Mouse (Mus musculus): ENCODE measurements around the gene Gngt1. TPM values are rescaled to one million over a fixed set of nuclear protein-coding genes. Genes with fewer than 3 reads are reported as not detected.
A peak's percentile ranks its signal among the peaks of the same experiment; 100 is the strongest.

Gene Gngt1
- not detected in 2 replicates for polyA plus RNA-seq (2012; rRNA removed)

GRCm38 (mm10) chr6:3993492-3993891 lies at the start of gene Gngt1:
Gene Gngt1 (plus strand): TSS chr6:3993792.
- H3K36me3 ChIP-seq (ENCODE audit: control insufficient read depth, insufficient read depth, low read length): no peaks in the 10 kb centered on the region
- no peaks in the 10 kb centered on the region for H3K27me3 ChIP-seq (replicated peaks; ENCODE audit: control insufficient read depth, insufficient read depth, low read length)
- 92% methylated on average over 6 of the region's 6 CpGs for WGBS
- no peak for DNase-seq
- no peak within 1 kb of the TSS for H3K4me3 ChIP-seq (ENCODE audit: insufficient read depth, low read depth, low read length)
- TF ChIP-seq POLR2A (IDR thresholded peaks at IDR 0.05; ENCODE audit: low read depth, low read length) (no peak), CTCF (conservative IDR thresholded peaks at IDR 0.05; ENCODE audit: insufficient read depth, insufficient read length, low read depth, low read length) (no peak)
- no peaks in the 10 kb centered on the region for H3K4me1 ChIP-seq (ENCODE audit: control insufficient read depth, insufficient read depth, low read length)
- H3K27ac ChIP-seq (ENCODE audit: insufficient read depth, low read depth, low read length): no peak within 1 kb of the TSS

GRCm38 (mm10) chr6:3954969-3955368 lies 38.6 kb upstream of the Gngt1 start:
- DNase-seq: no peak
- H3K36me3 ChIP-seq (ENCODE audit: control insufficient read depth, insufficient read depth, low read length): no peaks in the 10 kb centered on the region
- no peak overlapping the region for H3K4me3 ChIP-seq (ENCODE audit: insufficient read depth, low read depth, low read length)
- H3K4me1 ChIP-seq (ENCODE audit: control insufficient read depth, insufficient read depth, low read length): no peaks in the 10 kb centered on the region
- no peak overlapping the region for H3K27ac ChIP-seq (ENCODE audit: insufficient read depth, low read depth, low read length)
- WGBS: 55% methylated on average over 4 of the region's 4 CpGs
- TF ChIP-seq CTCF (conservative IDR thresholded peaks at IDR 0.05; ENCODE audit: insufficient read depth, insufficient read length, low read depth, low read length) (no peak), POLR2A (IDR thresholded peaks at IDR 0.05; ENCODE audit: low read depth, low read length) (no peak)
- no peaks in the 10 kb centered on the region for H3K27me3 ChIP-seq (replicated peaks; ENCODE audit: control insufficient read depth, insufficient read depth, low read length)

GRCm38 (mm10) chr6:3967676-3968626 lies 25.6 kb upstream of the Gngt1 start:
- DNase-seq: peak; percentile 36
- no peak for TF ChIP-seq CTCF (conservative IDR thresholded peaks at IDR 0.05; ENCODE audit: insufficient read depth, insufficient read length, low read depth, low read length)
- no peak for TF ChIP-seq POLR2A (IDR thresholded peaks at IDR 0.05; ENCODE audit: low read depth, low read length)
- H3K4me1 ChIP-seq (ENCODE audit: control insufficient read depth, insufficient read depth, low read length): no peaks in the 10 kb centered on the region
- no peaks in the 10 kb centered on the region for H3K27me3 ChIP-seq (replicated peaks; ENCODE audit: control insufficient read depth, insufficient read depth, low read length)
- H3K4me3 ChIP-seq (ENCODE audit: insufficient read depth, low read depth, low read length): peak overlapping the region; percentile 31
- WGBS: 30% methylated on average over 31 of the region's 31 CpGs
- no peak overlapping the region for H3K27ac ChIP-seq (ENCODE audit: insufficient read depth, low read depth, low read length)
- no peaks in the 10 kb centered on the region for H3K36me3 ChIP-seq (ENCODE audit: control insufficient read depth, insufficient read depth, low read length)

- no peaks in the 10 kb centered on the region for H3K27me3 ChIP-seq (replicated peaks; ENCODE audit: control insufficient read depth, insufficient read depth, low read length)
- H3K36me3 ChIP-seq (ENCODE audit: control insufficient read depth, insufficient read depth, low read length): no peaks in the 10 kb centered on the region
- H3K4me1 ChIP-seq (ENCODE audit: control insufficient read depth, insufficient read depth, low read length): no peaks in the 10 kb centered on the region
- 58% methylated on average over 1 of the region's 1 CpGs for WGBS
- no peak overlapping the region for H3K4me3 ChIP-seq (ENCODE audit: insufficient read depth, low read depth, low read length)
- TF ChIP-seq POLR2A (IDR thresholded peaks at IDR 0.05; ENCODE audit: low read depth, low read length) (no peak), CTCF (conservative IDR thresholded peaks at IDR 0.05; ENCODE audit: insufficient read depth, insufficient read length, low read depth, low read length) (no peak)
- H3K27ac ChIP-seq (ENCODE audit: insufficient read depth, low read depth, low read length): no peak overlapping the region
- DNase-seq: peak; percentile 4
Measured at GRCm38 (mm10) chr6:3973679-3974078, 19.9 kb upstream of the Gngt1 start.

- Histone ChIP-seq H3K36me3 (ENCODE audit: control insufficient read depth, insufficient read depth, low read length) (no peaks in the 10 kb centered on the region), H3K27ac (ENCODE audit: insufficient read depth, low read depth, low read length) (no peak overlapping the region), H3K27me3 (replicated peaks; ENCODE audit: control insufficient read depth, insufficient read depth, low read length) (no peaks in the 10 kb centered on the region), H3K4me1 (ENCODE audit: control insufficient read depth, insufficient read depth, low read length) (no peaks in the 10 kb centered on the region), H3K4me3 (ENCODE audit: insufficient read depth, low read depth, low read length) (no peak overlapping the region)
- DNase-seq: no peak
- TF ChIP-seq POLR2A (IDR thresholded peaks at IDR 0.05; ENCODE audit: low read depth, low read length): no peak
- WGBS: 75% methylated on average over 5 of the region's 5 CpGs
Measured at GRCm38 (mm10) chr6:3982661-3983284, 10.8 kb upstream of the Gngt1 start.

GRCm38 (mm10) chr6:3988750-3989149 lies 4.8 kb upstream of the Gngt1 start, which contains the start of gene Tfpi2:
Gene Tfpi2 (minus strand): TSS chr6:3988919.
- H3K4me3 ChIP-seq (ENCODE audit: insufficient read depth, low read depth, low read length): peak within 1 kb of the TSS; percentile 11; the same call in 1 of the 2 replicates
- 47% methylated on average over 3 of the region's 3 CpGs for WGBS

GRCm38 (mm10) chr6:3998089-3998488 lies 4.5 kb downstream of the Gngt1 start:
- H3K4me3 ChIP-seq (ENCODE audit: insufficient read depth, low read depth, low read length): no peak overlapping the region
- H3K27me3 ChIP-seq (replicated peaks; ENCODE audit: control insufficient read depth, insufficient read depth, low read length): no peaks in the 10 kb centered on the region
- TF ChIP-seq POLR2A (IDR thresholded peaks at IDR 0.05; ENCODE audit: low read depth, low read length): no peak
- TF ChIP-seq CTCF (conservative IDR thresholded peaks at IDR 0.05; ENCODE audit: insufficient read depth, insufficient read length, low read depth, low read length): no peak
- DNase-seq: no peak
- 72% methylated on average over 4 of the region's 4 CpGs for WGBS
- no peak overlapping the region for H3K27ac ChIP-seq (ENCODE audit: insufficient read depth, low read depth, low read length)
- peaks cover 2% of the 10 kb centered on the region; the same call in 1 of the 2 replicates for H3K4me1 ChIP-seq (ENCODE audit: control insufficient read depth, insufficient read depth, low read length)
- no peaks in the 10 kb centered on the region for H3K36me3 ChIP-seq (ENCODE audit: control insufficient read depth, insufficient read depth, low read length)

More at GRCm38 (mm10) chr6:3988750-3989149, 4.8 kb upstream of the Gngt1 start, which contains the start of gene Tfpi2:
- Histone ChIP-seq H3K27ac (ENCODE audit: insufficient read depth, low read depth, low read length) (peak within 1 kb of the TSS; percentile 17; the same call in 1 of the 2 replicates), H3K27me3 (replicated peaks; ENCODE audit: control insufficient read depth, insufficient read depth, low read length) (no peaks in the 10 kb centered on the region), H3K4me1 (ENCODE audit: control insufficient read depth, insufficient read depth, low read length) (no peaks in the 10 kb centered on the region), H3K36me3 (ENCODE audit: control insufficient read depth, insufficient read depth, low read length) (no peaks in the 10 kb centered on the region)
- no peak for TF ChIP-seq POLR2A (IDR thresholded peaks at IDR 0.05; ENCODE audit: low read depth, low read length)
- TF ChIP-seq CTCF (conservative IDR thresholded peaks at IDR 0.05; ENCODE audit: insufficient read depth, insufficient read length, low read depth, low read length): no peak
- peak; percentile 73 for DNase-seq

Measured in kidney, adult 2 months (tissue).